Mouse (Mus musculus) midbrain, embryonic 15.5 days (tissue): ENCODE measurements around the gene Pyurf. TPM values are rescaled to one million over a fixed set of nuclear protein-coding genes. Genes with fewer than 3 reads are reported as not detected.

ENCODE experiments used
- ATAC-seq: fragments of 200-750 bp; cut with Nextera tagmentation; replicated peaks from 2 replicates; pipeline ENCODE4 v1.8.0; 2017; ENCODE audit warnings: moderate TSS enrichment
- H3K27ac ChIP-seq: fragments of 300-500 bp; sonication (generic); 2 replicates; pipeline ENCODE4 v1.5.1; 2015; ENCODE audit warnings: mild to moderate bottlenecking, inconsistent platforms
- H3K27me3 ChIP-seq: fragments of 300-500 bp; sonication (generic); replicated peaks from 2 replicates; pipeline ENCODE4 v1.6.1; 2015; ENCODE audit warnings: inconsistent platforms
- H3K36me3 ChIP-seq: fragments of 300-500 bp; sonication (generic); replicated peaks from 2 replicates; pipeline ENCODE4 v1.6.1; 2015; ENCODE audit warnings: inconsistent platforms
- H3K4me1 ChIP-seq: fragments of 300-500 bp; sonication (generic); 2 replicates; pipeline ENCODE4 v1.6.1; 2015; ENCODE audit warnings: inconsistent platforms
- H3K4me2 ChIP-seq: fragments of 300-500 bp; sonication (generic); 2 replicates; pipeline ENCODE4 v1.6.1; 2015; ENCODE audit warnings: inconsistent platforms, mild to moderate bottlenecking, moderate library complexity
- H3K4me3 ChIP-seq: fragments of 300-500 bp; sonication (generic); 2 replicates; pipeline ENCODE4 v1.5.1; 2015; ENCODE audit warnings: mild to moderate bottlenecking, inconsistent platforms
- H3K9ac ChIP-seq: fragments of 300-500 bp; sonication (generic); 2 replicates; pipeline ENCODE4 v1.6.1; 2015; ENCODE audit warnings: mild to moderate bottlenecking, inconsistent platforms
- H3K9me3 ChIP-seq: fragments of 300-500 bp; sonication (generic); 2 replicates; pipeline ENCODE4 v1.6.1; 2016; ENCODE audit warnings: inconsistent platforms
- WGBS: fragments of 180-500 bp; shearing (Covaris S2); methylation state at CpG from one replicate; pipeline ENCODE4 v1.1.7; 2015; ENCODE audit warnings: mixed read lengths; 5-methylcytosine and 5-hydroxymethylcytosine counted together
- polyA plus RNA-seq: library from polyadenylated mRNA; unstranded; fragments of >200 nt; fragmentation: Nextera tagmentation; extraction: Ambion mirVana; gene quantifications from 2 replicates; pipeline ENCODE4 v1.2.1, GENCODE M21; 2015

Pyurf gene
- polyA plus RNA-seq, 1 experiment from 2014 or later = 14.6 TPM

GRCm38 (mm10) chr6:57641789-57642188 lies 50.1 kb downstream of the Pyurf start:
- 38% methylated on average over 4 of the region's 4 CpGs for WGBS
- Histone ChIP-seq H3K4me2 (no peak overlapping the region), H3K36me3 (no peaks in the 10 kb centered on the region), H3K4me3 (no peak overlapping the region), H3K27me3 (no peaks in the 10 kb centered on the region), H3K4me1 (no peaks in the 10 kb centered on the region), H3K9me3 (no peaks in the 10 kb centered on the region), H3K9ac (no peak overlapping the region), H3K27ac (no peak overlapping the region)
- ATAC-seq = peak; percentile 95

GRCm38 (mm10) chr6:57639531-57639930 lies 52.3 kb downstream of the Pyurf start:
- Histone ChIP-seq H3K9me3 (no peaks in the 10 kb centered on the region), H3K4me2 (no peak overlapping the region), H3K36me3 (no peaks in the 10 kb centered on the region), H3K27ac (no peak overlapping the region), H3K9ac (no peak overlapping the region), H3K27me3 (no peaks in the 10 kb centered on the region), H3K4me3 (no peak overlapping the region), H3K4me1 (no peaks in the 10 kb centered on the region)
- no peak for ATAC-seq
- WGBS = 40% methylated on average over 1 of the region's 1 CpGs

Other genes starting within 250 kb of the Pyurf start
- gene Ppm1k, start 156.6 kb downstream of the Pyurf start, polyA plus RNA-seq = 6.0 and 6.9 TPM in 2 replicates
- 0.71 and 1.5 TPM in 2 replicates for gene Herc6, start 111.1 kb downstream of the Pyurf start, polyA plus RNA-seq
- gene Lancl2, start 10.5 kb upstream of the Pyurf start, polyA plus RNA-seq = 91.8 and 92.4 TPM in 2 replicates
- gene Vopp1, start 133.1 kb upstream of the Pyurf start, polyA plus RNA-seq = 241 and 243 TPM in 2 replicates
- not detected in 2 replicates for gene Vmn1r21, start 158.3 kb upstream of the Pyurf start, polyA plus RNA-seq
- not detected in 2 replicates for gene Vmn1r22, start 215.9 kb upstream of the Pyurf start, polyA plus RNA-seq
- not detected in 2 replicates for gene Vmn1r23, start 234.8 kb upstream of the Pyurf start, polyA plus RNA-seq